Mouse (Mus musculus) heart, adult 9 months (tissue): ENCODE measurements around the gene Slc17a8.
"Not testable (repeated sequence)": the region's sequence is repeated elsewhere in the genome, so short reads cannot be mapped to it uniquely, and the experiment has no call there.

Experiments used
- DNase-seq, 2 experiments: peaks; one replicate each; pipeline ENCODE4 v3.0.0; 2022; ENCODE audit warnings: low spot score in 2 of 2

Slc17a8 gene

GRCm38 (mm10) chr10:89621129-89621528 is at the start of gene Slc17a8:
Slc17a8 (minus strand) TSS chr10:89621253.
- no peak for DNase-seq

- DNase-seq: not testable (repeated sequence)
Observed at GRCm38 (mm10) chr10:89670371-89670770, 49.3 kb upstream of the Slc17a8 start.

GRCm38 (mm10) chr10:89667571-89667970 is 46.5 kb upstream of the Slc17a8 start:
- DNase-seq: no peak

- no peak for DNase-seq
Observed at GRCm38 (mm10) chr10:89665679-89666078, 44.6 kb upstream of the Slc17a8 start.

GRCm38 (mm10) chr10:89664977-89665645 is 44.1 kb upstream of the Slc17a8 start:
- no peak for DNase-seq

- peak in 1 of 2 experiments; percentile 11 for DNase-seq
Observed at GRCm38 (mm10) chr10:89656366-89656765, 35.3 kb upstream of the Slc17a8 start.

GRCm38 (mm10) chr10:89652912-89653311 is 31.9 kb upstream of the Slc17a8 start:
- no peak for DNase-seq

- no peak for DNase-seq
Observed at GRCm38 (mm10) chr10:89651691-89652090, 30.6 kb upstream of the Slc17a8 start.

GRCm38 (mm10) chr10:89646918-89647317 is 25.9 kb upstream of the Slc17a8 start:
- DNase-seq: no peak

GRCm38 (mm10) chr10:89637001-89637400 is 15.9 kb upstream of the Slc17a8 start:
- DNase-seq: no peak

GRCm38 (mm10) chr10:89635018-89635417 is 14.0 kb upstream of the Slc17a8 start:
- DNase-seq: no peak

- DNase-seq: no peak
Observed at GRCm38 (mm10) chr10:89633736-89634426, 12.8 kb upstream of the Slc17a8 start.

- peak; percentile 10 to 42 for DNase-seq
Observed at GRCm38 (mm10) chr10:89633121-89633520, 12.1 kb upstream of the Slc17a8 start.

GRCm38 (mm10) chr10:89631831-89632230 is 10.8 kb upstream of the Slc17a8 start:
- DNase-seq: no peak

- DNase-seq: no peak
Observed at GRCm38 (mm10) chr10:89630564-89630963, 9.5 kb upstream of the Slc17a8 start.

GRCm38 (mm10) chr10:89630052-89630451 is 9.0 kb upstream of the Slc17a8 start:
- peak; percentile 8 to 49 for DNase-seq

GRCm38 (mm10) chr10:89626714-89627113 is 5.7 kb upstream of the Slc17a8 start:
- no peak for DNase-seq

GRCm38 (mm10) chr10:89624196-89624595 is 3.1 kb upstream of the Slc17a8 start:
- DNase-seq: no peak

- peak in 1 of 2 experiments; percentile 14 for DNase-seq
Observed at GRCm38 (mm10) chr10:89599311-89599710, 21.7 kb downstream of the Slc17a8 start.

- DNase-seq: no peak
Observed at GRCm38 (mm10) chr10:89597275-89597674, 23.8 kb downstream of the Slc17a8 start.

GRCm38 (mm10) chr10:89595935-89596334 is 25.1 kb downstream of the Slc17a8 start:
- DNase-seq: no peak

- no peak for DNase-seq
Observed at GRCm38 (mm10) chr10:89595514-89595913, 25.5 kb downstream of the Slc17a8 start.

- DNase-seq: no peak
Observed at GRCm38 (mm10) chr10:89594309-89594708, 26.7 kb downstream of the Slc17a8 start.
